Mouse (Mus musculus): ENCODE data around the gene Btf3.

GRCm38 (mm10) chr13:98357433-98358423 lies 40.9 kb upstream of the Btf3 start:
- TF ChIP-seq CTCF (IDR thresholded peaks at IDR 0.05; ENCODE audit: low read depth, low read length) (no peak), EP300 (IDR thresholded peaks at IDR 0.05; ENCODE audit: insufficient read depth, low read depth, low read length) (no peak)

Measured in ES-Bruce4 (cell line).